Mouse (Mus musculus) heart, embryonic 13.5 days (tissue): ENCODE data around the gene Msl2. TPM values are rescaled to one million over a fixed set of nuclear protein-coding genes. Genes with fewer than 3 reads are reported as not detected.
A peak's percentile ranks its signal among the peaks of the same experiment; 100 is the strongest.

ENCODE experiments used
- ATAC-seq: fragments of 200-750 bp; cut with Nextera tagmentation; 2 replicates; pipeline ENCODE4 v1.8.0; 2017; ENCODE audit warnings: moderate TSS enrichment; ENCODE audit not compliant: insufficient number of reproducible peaks, low FRiP score, low TSS enrichment; ENCODE audit errors: extremely low read depth
- H3K27ac ChIP-seq: fragments of 300-500 bp; sonication (generic); replicated peaks from 2 replicates; pipeline ENCODE4 v1.5.1; 2015; ENCODE audit warnings: moderate library complexity, mild to moderate bottlenecking, inconsistent platforms
- H3K27me3 ChIP-seq: fragments of 300-500 bp; sonication (generic); replicated peaks from 2 replicates; pipeline ENCODE4 v1.6.1; 2015; ENCODE audit warnings: mild to moderate bottlenecking, inconsistent platforms
- H3K36me3 ChIP-seq: fragments of 300-500 bp; sonication (generic); 2 replicates; pipeline ENCODE4 v1.6.1; 2015; ENCODE audit warnings: mild to moderate bottlenecking, inconsistent platforms
- H3K4me1 ChIP-seq: fragments of 300-500 bp; sonication (generic); 2 replicates; pipeline ENCODE4 v1.6.1; 2015; ENCODE audit warnings: inconsistent platforms
- H3K4me2 ChIP-seq: fragments of 300-500 bp; sonication (generic); 2 replicates; pipeline ENCODE4 v1.6.1; 2015; ENCODE audit warnings: inconsistent platforms, mild to moderate bottlenecking, moderate library complexity
- H3K4me3 ChIP-seq: fragments of 300-500 bp; sonication (generic); 2 replicates; pipeline ENCODE4 v1.5.1; 2015; ENCODE audit warnings: moderate library complexity, mild to moderate bottlenecking, inconsistent platforms
- H3K9ac ChIP-seq: fragments of 300-500 bp; sonication (generic); 2 replicates; pipeline ENCODE4 v1.6.1; 2015; ENCODE audit warnings: inconsistent platforms, mild to moderate bottlenecking, moderate library complexity
- H3K9me3 ChIP-seq: fragments of 300-500 bp; sonication (generic); 2 replicates; pipeline ENCODE4 v1.6.1; 2016; ENCODE audit warnings: inconsistent platforms
- WGBS: fragments of 180-500 bp; shearing (Covaris S2); methylation state at CpG from one replicate; pipeline ENCODE4 v1.1.7; 2015; ENCODE audit warnings: mixed read lengths; 5-methylcytosine and 5-hydroxymethylcytosine counted together
- polyA plus RNA-seq: library from polyadenylated mRNA; unstranded; fragments of >200 nt; fragmentation: Nextera tagmentation; extraction: Ambion mirVana; gene quantifications from 2 replicates; pipeline ENCODE4 v1.2.1, GENCODE M21; 2015

Gene Msl2
- polyA plus RNA-seq, 1 experiment from 2014 or later = 2.6 TPM

DNA sequence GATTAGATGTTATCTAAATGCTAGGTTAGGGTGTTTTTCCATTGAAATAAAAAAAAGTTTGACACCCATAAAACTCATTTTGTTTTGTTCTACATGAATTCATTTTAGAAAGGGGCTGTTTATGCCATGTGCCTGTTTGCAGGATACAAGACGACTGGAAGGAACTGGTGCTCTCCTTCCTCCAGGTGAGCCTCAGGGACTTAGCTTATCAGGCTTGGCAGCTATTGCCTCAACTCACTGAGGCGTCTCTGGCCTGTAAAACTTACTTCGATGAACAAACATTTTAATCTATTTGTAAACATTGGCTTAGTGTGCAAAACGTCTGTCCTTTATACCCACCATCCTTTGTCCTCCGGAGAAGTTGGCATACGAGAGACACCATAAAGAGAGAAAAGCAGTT lies 21.2 kb upstream of the Msl2 start:
- no peak overlapping the region for H3K27ac ChIP-seq
- H3K9me3 ChIP-seq = no peaks in the 10 kb centered on the region
- WGBS = 64% methylated on average over 6 of the region's 6 CpGs
- H3K4me2 ChIP-seq = no peak overlapping the region
- H3K4me1 ChIP-seq = no peaks in the 10 kb centered on the region
- no peaks in the 10 kb centered on the region for H3K27me3 ChIP-seq
- ATAC-seq = no peak
- no peaks in the 10 kb centered on the region for H3K36me3 ChIP-seq
- H3K9ac ChIP-seq = no peak overlapping the region
- H3K4me3 ChIP-seq = no peak overlapping the region

DNA sequence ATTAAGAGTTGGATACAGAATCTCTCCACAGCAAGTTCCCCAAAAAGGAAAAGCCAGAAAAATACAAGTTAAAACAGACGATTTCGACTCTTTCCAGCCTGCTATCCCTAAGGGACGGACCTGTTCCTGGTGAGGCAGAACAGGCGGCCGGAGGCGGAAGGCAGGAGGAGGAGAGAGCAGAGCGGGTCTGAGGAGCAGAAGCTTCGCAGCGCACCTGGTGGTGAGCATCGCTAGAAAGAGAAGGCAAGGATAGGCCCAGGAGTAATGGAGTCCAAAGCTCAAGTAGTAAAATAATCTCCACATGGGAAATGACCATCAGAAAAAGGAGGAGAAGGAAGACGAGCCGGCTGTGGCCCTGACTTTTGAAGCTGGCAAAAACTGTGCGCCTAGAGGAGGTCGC lies 20.6 kb upstream of the Msl2 start:
- WGBS = 65% methylated on average over 14 of the region's 14 CpGs
- H3K4me1 ChIP-seq = no peaks in the 10 kb centered on the region
- no peaks in the 10 kb centered on the region for H3K27me3 ChIP-seq
- no peak overlapping the region for H3K4me2 ChIP-seq
- H3K36me3 ChIP-seq = no peaks in the 10 kb centered on the region
- ATAC-seq = no peak
- H3K27ac ChIP-seq = no peak overlapping the region
- no peak overlapping the region for H3K9ac ChIP-seq
- H3K4me3 ChIP-seq = no peak overlapping the region
- no peaks in the 10 kb centered on the region for H3K9me3 ChIP-seq

DNA sequence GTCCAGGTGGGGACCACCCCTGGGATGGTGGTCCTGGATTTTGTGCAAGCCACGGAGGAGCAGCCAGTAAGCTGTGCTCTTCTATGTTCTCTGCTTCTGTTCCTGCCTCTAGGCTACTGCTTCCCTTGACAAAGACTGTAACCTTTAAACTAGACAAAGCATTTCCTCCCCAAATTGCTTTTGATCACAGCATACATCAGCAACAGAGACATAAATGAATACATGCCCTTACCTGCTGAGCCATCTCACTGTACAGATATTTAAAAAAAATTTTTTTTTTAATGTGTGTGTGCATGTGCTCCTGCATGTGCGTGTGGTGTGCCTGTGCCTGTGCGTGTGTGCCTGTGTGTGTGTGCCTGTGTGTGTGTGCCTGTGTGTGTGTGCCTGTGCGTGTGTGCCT lies 16.7 kb upstream of the Msl2 start:
- H3K9me3 ChIP-seq = no peaks in the 10 kb centered on the region
- no peaks in the 10 kb centered on the region for H3K27me3 ChIP-seq
- no peak overlapping the region for H3K9ac ChIP-seq
- H3K4me3 ChIP-seq = no peak overlapping the region
- H3K27ac ChIP-seq = no peak overlapping the region
- 89% methylated on average over 4 of the region's 4 CpGs for WGBS
- H3K4me2 ChIP-seq = no peak overlapping the region
- no peak for ATAC-seq
- no peaks in the 10 kb centered on the region for H3K36me3 ChIP-seq
- H3K4me1 ChIP-seq = no peaks in the 10 kb centered on the region

DNA sequence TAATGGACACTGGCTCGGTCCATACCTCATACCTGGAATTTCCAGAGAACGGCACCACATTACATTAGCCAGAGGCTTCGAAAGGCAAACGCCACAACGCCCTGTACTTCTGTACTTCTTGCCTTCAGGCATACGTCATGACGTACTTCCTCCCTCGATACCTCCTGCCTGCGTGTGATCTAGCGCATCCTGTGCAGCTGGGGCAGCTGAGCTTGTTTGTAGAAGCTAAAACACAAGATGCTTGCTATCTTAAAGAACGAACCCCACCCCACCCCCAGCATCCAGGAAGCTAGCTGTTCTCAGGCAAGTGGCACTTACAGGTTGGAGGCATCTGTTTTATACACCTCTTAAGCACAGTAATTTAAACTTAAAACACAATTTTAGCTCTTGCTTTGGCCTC lies 12.9 kb upstream of the Msl2 start:
- WGBS = 68% methylated on average over 11 of the region's 11 CpGs
- H3K27ac ChIP-seq = no peak overlapping the region
- H3K4me2 ChIP-seq = no peak overlapping the region
- no peak overlapping the region for H3K4me3 ChIP-seq
- H3K27me3 ChIP-seq = no peaks in the 10 kb centered on the region
- H3K4me1 ChIP-seq = no peaks in the 10 kb centered on the region
- no peak for ATAC-seq
- H3K36me3 ChIP-seq = no peaks in the 10 kb centered on the region
- no peaks in the 10 kb centered on the region for H3K9me3 ChIP-seq
- no peak overlapping the region for H3K9ac ChIP-seq

DNA sequence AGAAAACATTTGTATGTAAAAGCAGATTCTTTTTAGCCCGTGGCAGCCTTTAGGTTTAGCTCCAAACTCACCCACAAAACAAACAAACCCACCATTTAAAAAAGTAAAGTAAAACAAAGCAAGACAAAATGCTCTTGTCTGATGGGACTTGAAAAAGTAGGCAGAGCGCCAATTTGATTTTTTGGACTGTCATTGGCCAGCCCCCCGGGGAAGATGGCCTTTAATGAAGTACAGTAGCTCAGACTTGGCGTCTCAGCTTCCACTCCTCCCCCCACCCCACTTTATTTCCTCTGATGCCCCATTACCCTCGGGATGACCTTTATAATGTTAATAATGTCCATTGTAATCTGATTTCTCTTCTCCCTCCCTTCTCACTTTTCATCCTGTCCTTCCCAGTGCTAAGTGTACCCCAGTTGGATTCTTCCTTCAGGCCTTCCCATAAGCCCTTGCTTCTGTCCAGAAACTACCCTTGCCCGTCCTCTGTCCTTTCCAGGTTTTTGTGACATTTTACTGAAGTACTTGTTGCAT lies 11.6 kb upstream of the Msl2 start:
- Histone ChIP-seq H3K36me3 (no peaks in the 10 kb centered on the region), H3K9ac (no peak overlapping the region), H3K27me3 (no peaks in the 10 kb centered on the region), H3K4me1 (no peaks in the 10 kb centered on the region), H3K4me3 (no peak overlapping the region), H3K27ac (no peak overlapping the region), H3K9me3 (no peaks in the 10 kb centered on the region), H3K4me2 (no peak overlapping the region)
- WGBS = 71% methylated on average over 6 of the region's 6 CpGs
- no peak for ATAC-seq

DNA sequence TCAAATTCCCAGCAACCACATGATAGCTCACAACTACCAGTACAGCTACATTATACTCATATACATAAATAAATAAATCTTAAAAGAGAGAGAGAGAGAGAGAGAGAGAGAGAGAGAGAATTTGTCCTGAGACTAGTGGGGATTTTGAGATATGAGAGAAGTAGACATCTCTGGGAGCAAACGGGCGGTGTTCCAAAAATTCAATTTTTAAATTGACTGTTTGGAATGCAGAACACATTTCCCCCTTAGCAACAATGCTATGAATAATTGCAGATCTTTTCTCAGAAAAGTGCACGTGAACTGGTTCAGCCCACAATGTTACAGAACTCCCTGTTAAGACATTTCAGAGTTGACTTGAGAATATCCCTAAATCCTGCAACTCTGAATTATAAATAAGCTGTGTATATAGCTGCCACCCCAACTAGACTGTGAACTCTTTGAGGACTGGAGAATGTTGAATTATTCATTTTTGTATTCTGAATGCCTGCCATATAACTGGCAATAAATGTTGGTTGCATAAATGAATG lies 8.8 kb upstream of the Msl2 start:
- Histone ChIP-seq H3K27me3 (no peaks in the 10 kb centered on the region), H3K4me1 (no peaks in the 10 kb centered on the region), H3K4me2 (no peak overlapping the region), H3K36me3 (no peaks in the 10 kb centered on the region), H3K9ac (no peak overlapping the region), H3K4me3 (no peak overlapping the region), H3K27ac (no peak overlapping the region), H3K9me3 (no peaks in the 10 kb centered on the region)
- ATAC-seq = no peak
- WGBS = 88% methylated on average over 3 of the region's 3 CpGs

DNA sequence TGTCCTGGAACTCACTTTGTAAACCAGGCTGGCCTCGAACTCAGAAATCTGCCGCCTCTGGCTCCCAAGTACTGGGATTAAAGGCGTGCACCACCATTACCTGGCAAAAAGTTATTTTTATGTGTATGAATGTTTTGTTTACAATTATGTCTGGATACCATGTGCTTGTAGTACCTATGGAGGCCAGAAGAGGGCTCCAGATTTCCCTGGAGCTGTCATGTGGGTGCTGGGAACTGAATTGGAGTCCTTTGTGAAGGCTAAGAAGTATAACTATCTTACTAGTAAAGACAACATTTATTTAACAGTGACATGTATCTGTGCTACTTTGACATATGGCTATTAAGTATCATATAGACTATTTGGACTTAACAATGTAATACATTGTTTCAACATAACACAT lies 4.1 kb upstream of the Msl2 start:
- no peaks in the 10 kb centered on the region for H3K27me3 ChIP-seq

DNA sequence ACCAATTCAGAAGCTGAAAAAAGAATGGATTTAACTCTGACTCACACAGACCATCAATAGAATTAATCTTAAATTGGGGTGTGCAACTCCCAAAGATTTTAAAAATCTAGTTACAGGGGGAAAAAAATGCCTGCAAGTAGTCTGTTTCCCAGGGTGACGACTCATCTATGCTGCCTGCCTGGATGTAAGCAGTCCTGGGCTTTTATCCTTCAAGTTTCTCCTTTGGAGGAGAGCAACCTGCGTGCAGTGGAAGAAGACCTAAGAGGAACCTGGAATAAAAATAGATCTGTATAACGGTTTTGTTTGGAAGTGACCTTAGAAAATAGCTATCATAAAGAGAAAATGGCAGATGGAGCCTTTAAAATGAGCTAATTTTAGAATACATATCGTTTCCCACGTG lies 1.4 kb upstream of the Msl2 start:
- Histone ChIP-seq H3K27me3 (no peaks in the 10 kb centered on the region), H3K9ac (peak overlapping the region; percentile 88; the same call in 1 of the 2 replicates), H3K4me3 (peak overlapping the region; percentile 88), H3K4me2 (peak overlapping the region; percentile 82), H3K4me1 (peaks cover 17% of the 10 kb centered on the region), H3K27ac (peak overlapping the region; percentile 43; the same call in 1 of the 2 replicates), H3K36me3 (0 out of 2 replicates have a peak, but pooled peaks cover 2% of the 10 kb centered on the region), H3K9me3 (no peaks in the 10 kb centered on the region)
- WGBS = 24% methylated on average over 5 of the region's 5 CpGs
- no peak for ATAC-seq

More for the DNA sequence above, 4.1 kb upstream of the Msl2 start:
- Histone ChIP-seq H3K4me1 (peaks cover 10% of the 10 kb centered on the region), H3K4me2 (no peak overlapping the region), H3K9me3 (no peaks in the 10 kb centered on the region), H3K36me3 (no peaks in the 10 kb centered on the region), H3K4me3 (no peak overlapping the region), H3K9ac (no peak overlapping the region), H3K27ac (no peak overlapping the region)
- no peak for ATAC-seq
- 97% methylated on average over 3 of the region's 3 CpGs for WGBS

DNA sequence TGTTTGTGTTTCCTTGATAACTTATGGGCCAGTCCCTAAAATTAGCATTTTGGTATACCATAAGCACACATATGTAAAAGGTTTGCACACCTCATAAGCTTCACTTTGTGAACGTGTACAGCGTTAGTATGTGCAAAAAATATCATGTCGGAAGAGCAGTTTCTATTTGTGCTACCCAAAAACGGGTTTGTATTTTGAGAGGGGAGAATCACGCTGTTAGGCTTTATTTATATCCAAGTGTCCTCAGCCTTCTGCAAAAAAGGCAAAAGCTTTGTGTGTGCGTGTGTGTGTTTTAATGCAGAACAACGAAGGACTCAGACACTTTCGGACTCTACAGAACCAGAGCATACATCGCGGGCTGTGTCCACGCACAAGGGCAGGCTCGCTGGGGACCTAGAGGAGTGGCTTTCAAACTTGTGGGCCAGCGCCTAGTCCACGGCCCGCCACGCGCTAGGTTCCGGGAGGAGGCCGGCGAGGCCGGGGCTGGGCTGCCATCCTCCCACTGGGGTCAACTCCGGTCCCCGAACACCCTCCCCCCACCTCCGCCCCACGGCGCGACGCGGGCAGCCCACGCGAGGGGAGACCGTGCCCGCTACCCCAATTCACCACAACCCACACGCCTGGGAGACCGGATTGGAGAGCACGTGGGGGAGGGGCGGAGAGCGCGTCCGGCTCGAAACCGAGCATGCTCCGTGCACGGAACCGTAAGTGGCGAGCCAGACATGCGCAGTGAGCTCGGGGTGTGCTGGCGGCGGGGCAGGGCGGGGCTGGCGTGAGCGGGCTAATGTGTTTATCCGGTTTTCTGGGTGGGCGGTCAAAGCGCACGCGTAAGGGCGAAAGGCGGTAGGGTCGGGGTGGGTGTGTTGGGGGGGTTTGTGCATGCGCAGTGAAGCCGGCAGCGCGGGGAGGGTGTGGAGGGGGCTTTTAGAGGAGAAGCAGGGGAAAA lies 587 bp upstream of the Msl2 start:
- Histone ChIP-seq H3K4me1 (peaks cover 24% of the 10 kb centered on the region), H3K9me3 (no peaks in the 10 kb centered on the region), H3K36me3 (0 out of 2 replicates have a peak, but pooled peaks cover 3% of the 10 kb centered on the region), H3K4me3 (peak overlapping the region; percentile 88), H3K4me2 (peak overlapping the region; percentile 82), H3K27me3 (no peaks in the 10 kb centered on the region), H3K9ac (peak overlapping the region; percentile 100), H3K27ac (peak overlapping the region; percentile 100)
- peak; percentile 89 for ATAC-seq
- 1% methylated on average over 64 of the region's 65 CpGs for WGBS

DNA sequence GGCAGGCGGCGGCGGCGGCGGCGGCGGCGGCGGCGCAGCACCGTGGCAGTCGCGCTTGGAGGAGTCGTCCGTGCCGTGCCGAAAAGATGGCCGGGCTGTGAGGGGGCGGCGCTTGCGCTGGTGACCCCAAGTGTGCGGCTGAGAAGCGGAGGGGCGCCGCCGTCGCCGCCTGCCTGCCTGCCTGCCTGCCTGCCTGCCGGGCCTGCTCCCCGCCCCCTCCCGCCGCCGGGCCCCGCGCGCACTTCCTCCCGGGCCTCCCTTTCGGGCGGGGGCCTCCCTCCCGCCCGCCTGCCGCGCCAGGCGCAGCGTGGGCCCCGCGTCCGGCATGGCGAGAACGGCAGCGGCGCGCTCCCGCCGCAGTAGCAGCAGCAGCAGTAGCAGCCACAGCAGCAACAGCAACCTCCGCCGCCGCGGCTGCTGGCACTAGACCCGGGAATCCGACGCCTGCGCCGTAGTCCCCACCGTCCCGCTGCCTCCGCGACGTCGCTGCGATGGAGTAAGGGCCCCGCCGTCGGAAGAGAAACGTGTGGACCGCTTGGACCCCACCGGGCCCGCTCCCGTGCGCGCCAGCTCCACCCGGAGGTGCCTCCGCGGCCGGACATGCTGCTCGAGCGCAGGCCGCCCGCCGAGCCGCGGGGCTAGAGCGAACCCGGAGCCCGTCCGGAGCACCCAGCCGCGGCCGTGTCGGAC lies 576 bp downstream of the Msl2 start:
- Histone ChIP-seq H3K36me3 (0 out of 2 replicates have a peak, but pooled peaks cover 3% of the 10 kb centered on the region), H3K27me3 (no peaks in the 10 kb centered on the region), H3K4me2 (peak overlapping the region; percentile 85), H3K9me3 (no peaks in the 10 kb centered on the region), H3K4me3 (peak overlapping the region; percentile 88), H3K27ac (peak overlapping the region; percentile 100), H3K9ac (peak overlapping the region; percentile 100), H3K4me1 (peaks cover 35% of the 10 kb centered on the region)
- under 1% methylated on average over 73 of the region's 100 CpGs for WGBS
- peak; percentile 54 for ATAC-seq

DNA sequence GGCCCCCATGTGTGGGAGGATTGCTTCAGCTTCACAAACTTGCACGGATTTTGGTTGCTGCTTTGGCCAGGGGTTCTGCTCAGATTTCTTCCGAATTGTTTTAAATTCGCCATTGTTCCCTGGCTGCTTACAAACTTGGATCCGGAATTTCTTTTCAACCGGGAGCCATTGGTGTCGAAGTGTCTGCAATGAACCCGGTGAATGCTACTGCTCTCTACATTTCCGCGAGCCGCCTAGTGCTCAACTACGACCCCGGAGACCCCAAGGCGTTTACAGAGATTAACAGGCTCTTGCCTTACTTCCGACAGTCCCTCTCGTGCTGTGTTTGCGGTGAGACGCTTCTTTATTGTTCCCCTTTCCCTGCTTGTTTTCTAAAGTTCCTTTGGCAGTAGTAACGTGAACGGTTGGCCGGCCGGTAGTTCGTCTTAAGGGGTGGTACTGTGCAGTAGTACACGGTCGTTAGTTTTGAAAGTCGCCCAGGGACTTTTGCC lies 1.2 kb downstream of the Msl2 start:
- H3K4me1 ChIP-seq = peaks cover 42% of the 10 kb centered on the region

More for the DNA sequence above, 1.2 kb downstream of the Msl2 start:
- Histone ChIP-seq H3K36me3 (peaks cover 3% of the 10 kb centered on the region; the same call in 1 of the 2 replicates), H3K4me2 (peak overlapping the region; percentile 85), H3K9me3 (no peaks in the 10 kb centered on the region), H3K27ac (peak overlapping the region; percentile 100), H3K4me3 (peak overlapping the region; percentile 88), H3K27me3 (no peaks in the 10 kb centered on the region), H3K9ac (peak overlapping the region; percentile 100)
- under 1% methylated on average over 25 of the region's 25 CpGs for WGBS
- no peak for ATAC-seq
